Mouse (Mus musculus): ENCODE data around the gene Maml1. TPM values are rescaled to one million over a fixed set of nuclear protein-coding genes. Genes with fewer than 3 reads are reported as not detected.
A peak's percentile ranks its signal among the peaks of the same experiment; 100 is the strongest.

Gene Maml1
- polyA plus RNA-seq, 1 experiment from 2014 or later = 3.8 TPM

DNA sequence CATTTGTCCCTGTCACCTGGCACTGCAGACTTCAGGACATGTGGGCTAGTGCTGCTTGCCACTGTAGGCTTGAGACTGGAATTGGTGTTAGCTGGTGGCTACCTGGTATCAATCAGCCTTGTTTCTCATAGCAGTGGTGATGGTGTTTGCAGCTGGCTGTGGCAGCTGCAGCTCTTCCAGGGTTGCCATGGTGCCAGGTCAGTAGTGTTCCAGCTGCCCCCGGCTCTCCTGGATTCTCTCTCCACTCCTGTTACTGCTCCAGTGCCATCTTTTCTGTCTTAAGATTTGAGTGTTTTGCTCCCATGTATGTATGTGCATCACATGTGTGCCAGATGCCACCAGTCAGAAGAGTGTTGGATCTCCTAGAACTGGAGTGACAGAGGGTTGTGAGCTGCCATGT lies 38.7 kb downstream of the Maml1 start:
- WGBS = 52% methylated on average over 1 of the region's 1 CpGs
- ATAC-seq (replicated peaks) = 0 out of 2 replicates have a peak, but pooled peaks have one; percentile 36
- peaks cover 26% of the 10 kb centered on the region for H3K36me3 ChIP-seq
- H3K27ac ChIP-seq (replicated peaks) = no peak overlapping the region
- no peak overlapping the region for H3K4me2 ChIP-seq (replicated peaks)
- H3K4me1 ChIP-seq = 0 out of 2 replicates have a peak, but pooled peaks cover 3% of the 10 kb centered on the region
- H3K9ac ChIP-seq (replicated peaks) = no peak overlapping the region
- H3K9me3 ChIP-seq = no peaks in the 10 kb centered on the region
- no peak overlapping the region for H3K4me3 ChIP-seq
- no peaks in the 10 kb centered on the region for H3K27me3 ChIP-seq

DNA sequence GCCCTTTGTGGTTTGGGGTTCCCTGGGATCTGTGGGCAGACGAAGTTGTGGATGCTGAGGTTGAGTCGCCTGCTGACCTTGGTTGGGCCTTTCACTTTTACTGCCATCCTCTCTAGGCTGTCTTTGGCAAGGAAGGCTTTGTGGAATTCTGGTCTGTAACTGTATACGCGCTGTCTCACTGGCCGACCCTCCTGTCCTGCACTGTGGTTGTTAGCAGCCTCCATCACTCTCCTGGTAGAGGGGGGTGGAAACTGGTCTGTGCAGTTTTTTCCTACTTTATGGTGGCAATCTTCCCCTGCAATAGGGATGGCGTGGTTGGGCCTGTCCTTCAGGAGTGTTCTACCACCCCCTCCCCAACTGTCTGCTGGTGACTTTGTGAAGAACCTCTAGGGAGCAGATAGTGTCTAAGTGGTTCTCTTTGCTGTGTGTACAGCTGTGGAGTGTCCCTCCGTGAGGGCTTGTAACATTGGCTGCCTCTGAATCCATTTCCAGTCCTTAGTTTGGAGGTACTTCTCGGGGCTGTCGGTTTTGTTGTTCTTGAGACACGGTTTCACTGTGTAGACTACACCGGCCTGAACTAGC lies 39.3 kb downstream of the Maml1 start:
- ATAC-seq (replicated peaks) = no peak

DNA sequence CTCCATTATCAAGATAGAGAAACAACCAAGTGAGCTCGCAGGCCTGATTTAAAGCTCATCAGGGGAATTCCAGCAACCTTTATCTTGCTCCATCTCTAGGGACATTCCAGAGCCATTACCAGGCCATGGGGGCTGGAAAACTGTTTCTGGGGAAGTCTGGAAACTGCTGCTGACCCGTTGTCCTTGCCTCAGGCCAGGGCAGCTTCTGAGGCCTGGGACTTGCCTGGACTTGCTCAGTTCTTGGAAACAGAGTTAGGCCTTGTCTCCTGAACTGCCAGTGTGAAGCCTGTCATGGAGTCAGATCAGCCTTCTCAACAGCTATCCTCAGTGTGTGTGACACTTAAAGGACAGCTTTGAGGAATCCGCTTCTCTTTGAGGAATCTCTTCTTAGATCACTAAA lies 39.9 kb downstream of the Maml1 start:
- H3K4me1 ChIP-seq = 0 out of 2 replicates have a peak, but pooled peaks cover 3% of the 10 kb centered on the region
- 76% methylated on average over 3 of the region's 3 CpGs for WGBS

More for the DNA sequence above, 39.3 kb downstream of the Maml1 start:
- Histone ChIP-seq H3K27me3 (no peaks in the 10 kb centered on the region), H3K4me3 (no peak overlapping the region), H3K4me2 (replicated peaks) (no peak overlapping the region), H3K4me1 (0 out of 2 replicates have a peak, but pooled peaks cover 3% of the 10 kb centered on the region), H3K9me3 (no peaks in the 10 kb centered on the region), H3K9ac (replicated peaks) (no peak overlapping the region), H3K36me3 (peaks cover 20% of the 10 kb centered on the region), H3K27ac (replicated peaks) (no peak overlapping the region)
- WGBS = 84% methylated on average over 11 of the region's 11 CpGs

DNA sequence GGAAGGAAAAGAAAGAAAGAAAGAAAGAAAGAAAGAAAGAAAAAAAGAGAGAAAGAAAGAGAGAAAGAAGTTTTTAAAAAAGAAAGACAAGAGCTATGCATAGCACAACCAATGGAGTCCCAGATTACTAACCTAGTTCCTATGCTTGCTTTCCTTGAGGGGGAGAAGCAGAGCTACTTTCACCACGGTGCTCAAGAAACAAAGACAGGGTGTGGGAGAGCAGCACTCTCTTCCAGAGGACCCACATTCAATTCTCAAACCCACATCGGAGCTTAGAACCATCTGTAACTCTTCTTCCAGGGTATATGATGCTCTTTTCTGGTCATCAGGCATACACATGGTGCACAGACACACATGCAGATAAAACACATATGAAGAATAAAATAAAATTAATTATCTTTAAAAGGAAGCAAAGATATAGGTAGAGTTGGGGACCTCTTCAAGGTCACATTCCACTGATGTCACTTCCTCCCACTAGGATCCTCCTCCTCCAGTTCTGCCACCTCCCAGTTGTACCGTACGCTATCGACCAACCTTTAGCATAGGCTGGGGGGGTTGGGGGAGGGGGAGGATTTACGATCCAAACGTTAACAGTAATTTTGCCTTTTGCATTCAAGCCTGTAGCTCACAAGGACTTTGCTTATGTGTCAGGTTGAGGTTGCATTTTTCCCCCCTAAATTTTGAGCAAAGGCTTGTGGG lies 43.5 kb downstream of the Maml1 start:
- ATAC-seq (replicated peaks) = no peak
- Histone ChIP-seq H3K27me3 (no peaks in the 10 kb centered on the region), H3K4me3 (no peak overlapping the region), H3K9ac (replicated peaks) (no peak overlapping the region), H3K4me2 (replicated peaks) (no peak overlapping the region), H3K4me1 (no peaks in the 10 kb centered on the region), H3K27ac (replicated peaks) (no peak overlapping the region), H3K9me3 (no peaks in the 10 kb centered on the region), H3K36me3 (no peaks in the 10 kb centered on the region)
- WGBS = 80% methylated on average over 7 of the region's 7 CpGs

More for the DNA sequence above, 39.9 kb downstream of the Maml1 start:
- Histone ChIP-seq H3K27ac (replicated peaks) (no peak overlapping the region), H3K27me3 (no peaks in the 10 kb centered on the region), H3K4me2 (replicated peaks) (no peak overlapping the region), H3K9ac (replicated peaks) (no peak overlapping the region), H3K9me3 (no peaks in the 10 kb centered on the region), H3K4me3 (no peak overlapping the region), H3K36me3 (peaks cover 14% of the 10 kb centered on the region)
- ATAC-seq (replicated peaks) = no peak

DNA sequence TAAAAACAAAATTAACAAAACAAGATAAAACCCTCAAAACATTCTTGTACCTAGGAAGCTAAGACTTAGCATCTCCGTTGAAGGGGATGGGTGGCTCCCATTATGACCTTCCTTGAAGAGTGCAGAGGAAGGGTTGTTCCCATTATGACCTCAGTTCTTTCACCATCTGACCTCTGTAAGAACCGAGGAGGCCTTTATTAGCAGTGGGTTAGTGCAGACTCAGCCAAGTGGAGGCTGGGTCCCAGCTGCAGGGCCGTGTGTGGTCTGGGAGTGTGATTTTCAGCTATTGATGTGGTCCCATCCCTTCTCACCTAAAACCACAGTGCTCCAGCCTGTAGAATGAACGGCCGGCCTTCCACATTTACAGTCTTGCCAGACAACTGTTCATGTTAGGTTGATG lies 46.8 kb downstream of the Maml1 start:
- Histone ChIP-seq H3K36me3 (no peaks in the 10 kb centered on the region), H3K4me2 (replicated peaks) (no peak overlapping the region), H3K4me3 (no peak overlapping the region), H3K4me1 (no peaks in the 10 kb centered on the region), H3K9me3 (no peaks in the 10 kb centered on the region), H3K27me3 (no peaks in the 10 kb centered on the region), H3K9ac (replicated peaks) (no peak overlapping the region), H3K27ac (replicated peaks) (no peak overlapping the region)
- no peak for ATAC-seq (replicated peaks)
- WGBS = 74% methylated on average over 5 of the region's 5 CpGs

DNA sequence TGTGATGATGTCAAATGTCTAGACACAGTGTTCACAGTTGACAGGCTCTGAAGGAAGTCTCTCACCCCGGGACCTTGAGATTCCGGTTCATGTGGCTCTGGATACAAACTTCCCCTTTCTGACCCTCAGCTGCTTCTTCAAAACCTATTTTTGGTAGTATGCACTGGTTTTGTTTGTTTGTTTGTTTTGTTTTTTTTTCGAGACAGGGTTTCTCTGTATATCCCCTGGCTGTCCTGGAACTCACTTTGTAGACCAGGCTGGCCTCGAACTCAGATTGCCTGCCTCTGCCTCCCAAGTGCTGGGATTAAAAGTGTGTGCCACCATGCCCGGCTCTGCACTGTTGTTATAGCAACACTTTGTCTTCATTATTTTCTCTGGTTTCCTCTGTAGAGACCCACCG lies 48.2 kb downstream of the Maml1 start:
- Histone ChIP-seq H3K9me3 (no peaks in the 10 kb centered on the region), H3K36me3 (no peaks in the 10 kb centered on the region), H3K27ac (replicated peaks) (no peak overlapping the region), H3K4me3 (no peak overlapping the region), H3K9ac (replicated peaks) (no peak overlapping the region), H3K4me1 (no peaks in the 10 kb centered on the region), H3K27me3 (no peaks in the 10 kb centered on the region), H3K4me2 (replicated peaks) (no peak overlapping the region)
- WGBS = 76% methylated on average over 6 of the region's 6 CpGs
- no peak for ATAC-seq (replicated peaks)

DNA sequence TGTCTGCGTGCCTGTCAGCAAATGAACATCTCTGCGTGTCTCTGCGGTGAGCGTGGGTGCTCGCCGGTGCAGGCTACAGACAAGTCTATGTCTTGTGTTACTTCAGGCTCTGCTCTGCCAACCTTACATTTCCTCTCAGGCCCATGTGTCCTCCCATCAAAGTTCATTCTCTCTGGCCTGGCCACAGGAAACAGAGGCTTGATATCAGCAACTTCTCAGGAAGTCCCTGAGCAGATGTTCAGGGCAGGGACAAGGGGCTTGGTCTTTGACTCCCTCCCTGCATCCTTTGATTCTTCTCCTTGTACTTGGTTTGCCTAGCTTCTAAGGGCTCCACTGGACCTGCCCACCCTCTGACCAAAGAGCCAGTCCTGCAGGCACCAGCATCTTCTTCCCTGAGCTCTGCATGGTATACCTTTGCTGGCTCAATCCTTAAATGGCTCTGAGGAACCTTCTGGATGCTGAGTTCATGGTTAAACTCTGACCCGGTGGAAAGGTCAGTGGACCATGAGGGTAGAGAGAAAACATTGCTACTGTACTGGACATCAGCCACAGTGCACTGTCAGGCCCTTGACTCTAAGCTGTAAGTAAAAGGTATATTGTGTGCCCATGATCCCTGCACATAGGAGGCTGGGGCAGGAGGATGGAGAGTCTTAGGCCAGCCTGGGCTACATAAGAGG lies 51.7 kb downstream of the Maml1 start:
- no peak overlapping the region for H3K27ac ChIP-seq (replicated peaks)
- WGBS = 97% methylated on average over 7 of the region's 7 CpGs
- no peaks in the 10 kb centered on the region; the same call in 1 of the 2 replicates for H3K27me3 ChIP-seq
- no peak overlapping the region for H3K9ac ChIP-seq (replicated peaks)
- H3K4me1 ChIP-seq = peaks cover 17% of the 10 kb centered on the region
- ATAC-seq (replicated peaks) = no peak
- H3K4me3 ChIP-seq = no peak overlapping the region
- H3K9me3 ChIP-seq = no peaks in the 10 kb centered on the region
- H3K36me3 ChIP-seq = no peaks in the 10 kb centered on the region
- H3K4me2 ChIP-seq (replicated peaks) = no peak overlapping the region

DNA sequence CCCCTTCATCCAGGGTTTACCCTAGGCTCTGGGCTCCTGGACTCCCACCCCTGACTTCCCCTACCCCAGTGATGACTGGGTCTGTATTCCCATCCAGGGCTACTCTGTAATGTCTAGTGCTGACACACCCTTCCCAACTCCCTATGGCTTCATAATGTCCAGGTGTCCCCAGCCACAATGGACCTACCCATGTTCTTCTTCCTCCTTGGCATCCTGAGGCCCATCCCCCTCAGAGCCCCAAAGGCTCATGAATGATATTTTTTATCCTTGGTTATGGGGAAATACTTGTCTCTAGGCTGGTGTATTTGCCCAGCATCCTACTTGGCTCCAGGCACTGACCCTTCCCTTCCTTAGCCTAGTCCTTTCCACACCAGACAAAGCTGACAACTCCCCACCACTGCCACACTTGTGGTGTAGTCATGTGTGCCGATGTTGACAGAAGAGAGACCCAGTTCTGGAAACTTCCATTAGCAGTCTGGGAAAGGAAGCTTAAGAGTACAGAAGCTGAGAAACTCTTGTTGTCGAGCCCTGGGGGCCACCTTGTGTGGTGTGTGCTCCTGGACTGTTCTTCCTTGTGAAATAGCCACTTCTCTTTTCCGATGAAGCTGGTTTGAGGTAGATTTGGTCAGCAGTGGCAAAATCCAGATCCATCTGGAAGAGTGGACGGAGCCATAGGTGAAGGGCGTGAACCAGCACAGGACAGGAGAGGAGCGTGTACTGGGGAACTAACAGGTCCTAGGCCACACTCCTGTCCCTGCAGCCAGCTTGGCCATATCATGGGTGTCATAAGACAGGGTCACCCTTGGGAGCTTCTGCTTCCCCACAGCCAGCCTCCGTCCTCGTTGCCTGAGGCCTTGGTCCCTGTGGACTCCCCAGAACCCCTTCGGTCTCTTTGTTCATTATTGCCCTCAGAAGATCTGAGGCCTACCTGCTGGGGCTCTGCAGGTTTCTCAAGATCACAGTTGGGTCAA lies 53.0 kb downstream of the Maml1 start:
- no peak overlapping the region for H3K9ac ChIP-seq (replicated peaks)
- H3K27me3 ChIP-seq = no peaks in the 10 kb centered on the region; the same call in 1 of the 2 replicates
- no peaks in the 10 kb centered on the region for H3K9me3 ChIP-seq
- 91% methylated on average over 9 of the region's 9 CpGs for WGBS
- H3K36me3 ChIP-seq = peaks cover 11% of the 10 kb centered on the region
- peaks cover 17% of the 10 kb centered on the region for H3K4me1 ChIP-seq
- no peak overlapping the region for H3K4me2 ChIP-seq (replicated peaks)
- ATAC-seq (replicated peaks) = no peak
- H3K27ac ChIP-seq (replicated peaks) = no peak overlapping the region
- no peak overlapping the region for H3K4me3 ChIP-seq

DNA sequence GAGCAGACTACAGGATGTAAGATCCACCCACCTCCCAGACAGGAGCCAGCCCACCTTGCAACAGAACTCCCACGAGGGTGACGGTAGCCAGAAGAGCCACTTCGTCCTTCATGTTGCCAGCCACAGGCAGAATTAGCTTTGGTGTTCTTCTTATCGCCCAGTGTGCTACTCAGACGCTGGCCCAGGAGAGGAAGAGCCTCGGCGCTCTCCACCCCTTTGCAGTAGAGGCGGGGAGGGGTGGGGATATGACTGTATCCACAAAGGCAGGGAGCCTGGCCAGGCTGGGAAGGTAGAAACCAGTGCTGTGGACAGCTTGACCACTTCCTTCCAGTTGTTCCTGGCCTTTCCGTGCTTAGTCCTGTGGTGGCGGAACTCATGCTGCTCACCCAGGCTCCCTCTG lies 53.8 kb downstream of the Maml1 start, which contains the start of gene Ltc4s:
TSS of gene Ltc4s (minus strand) at position 293 of the 400 bp plus-strand sequence.
- no peak within 1 kb of the TSS for H3K9ac ChIP-seq (replicated peaks)
- H3K36me3 ChIP-seq = peaks cover 19% of the 10 kb centered on the region
- WGBS = 56% methylated on average over 10 of the region's 10 CpGs
- H3K4me3 ChIP-seq = peak within 1 kb of the TSS; percentile 61; the same call in 1 of the 2 replicates
- H3K27ac ChIP-seq (replicated peaks) = no peak within 1 kb of the TSS
- no peaks in the 10 kb centered on the region for H3K9me3 ChIP-seq
- H3K4me1 ChIP-seq = peaks cover 17% of the 10 kb centered on the region
- H3K27me3 ChIP-seq = no peaks in the 10 kb centered on the region; the same call in 1 of the 2 replicates
- H3K4me2 ChIP-seq (replicated peaks) = peak within 1 kb of the TSS; percentile 77
- ATAC-seq (replicated peaks) = no peak

DNA sequence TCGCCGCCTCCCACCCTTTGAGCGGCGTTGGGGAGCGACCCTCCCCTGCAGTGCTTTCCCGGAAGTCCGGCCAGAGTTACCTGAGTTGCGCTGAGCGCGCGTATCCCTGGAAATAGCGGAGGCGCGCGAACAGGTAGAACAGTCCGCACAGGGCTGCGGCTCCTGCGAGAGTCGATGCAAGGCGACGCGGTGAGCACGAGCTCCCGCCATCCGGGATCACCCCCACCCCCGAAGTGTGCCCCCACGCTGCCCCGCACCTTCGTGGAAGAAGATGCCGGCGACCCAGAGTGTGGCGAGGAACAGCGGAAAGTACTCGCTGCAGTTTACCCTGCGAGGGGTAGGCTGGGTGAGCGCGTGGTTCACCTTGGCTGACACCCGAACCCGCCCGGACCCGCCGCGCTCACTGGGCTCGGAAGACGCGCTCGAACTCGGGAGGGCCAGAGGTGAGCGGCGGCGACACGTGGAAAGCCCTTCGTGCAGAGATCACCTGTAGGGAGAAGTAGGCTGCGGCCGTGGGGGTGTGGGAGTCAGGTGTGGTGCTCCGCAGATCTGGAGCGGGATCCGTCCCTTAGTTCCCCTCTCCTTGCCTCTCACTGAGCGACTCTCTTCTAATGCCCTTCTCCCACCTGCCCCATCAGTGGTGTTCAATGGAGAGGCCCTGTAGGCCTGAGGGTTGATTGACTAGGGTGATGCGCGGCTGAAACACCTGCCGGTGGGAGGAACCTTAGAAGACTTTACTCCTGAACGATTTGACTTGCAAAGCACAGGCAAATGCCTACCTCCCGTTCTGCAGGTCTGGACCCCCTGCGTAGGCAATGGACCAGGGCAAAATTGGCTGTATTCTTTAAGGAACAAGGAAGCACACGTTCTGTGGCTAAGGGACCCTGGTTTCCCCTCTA lies 54.9 kb downstream of the Maml1 start:
- 2% methylated on average over 61 of the region's 66 CpGs for WGBS

More for the DNA sequence above, 54.9 kb downstream of the Maml1 start:
- Histone ChIP-seq H3K27ac (replicated peaks) (no peak overlapping the region), H3K4me1 (peaks cover 17% of the 10 kb centered on the region), H3K9me3 (no peaks in the 10 kb centered on the region), H3K27me3 (no peaks in the 10 kb centered on the region; the same call in 1 of the 2 replicates), H3K9ac (replicated peaks) (peak overlapping the region; percentile 53), H3K4me3 (peak overlapping the region; percentile 61), H3K4me2 (replicated peaks) (peak overlapping the region; percentile 77), H3K36me3 (peaks cover 30% of the 10 kb centered on the region)
- peak; percentile 14 for ATAC-seq (replicated peaks)

All from forebrain, embryonic 15.5 days (tissue).